Mouse (Mus musculus) layer of hippocampus, adult 11-12 months (tissue): ENCODE results near the gene Gm21812.
"Not testable (repeated sequence)": the region's sequence is repeated elsewhere in the genome, so short reads cannot be mapped to it uniquely, and the experiment has no call there.

ENCODE experiments used
- DNase-seq: peaks from one replicate; pipeline ENCODE4 v3.0.0; 2022; ENCODE audit warnings: low spot score

Gm21812 gene

DNA sequence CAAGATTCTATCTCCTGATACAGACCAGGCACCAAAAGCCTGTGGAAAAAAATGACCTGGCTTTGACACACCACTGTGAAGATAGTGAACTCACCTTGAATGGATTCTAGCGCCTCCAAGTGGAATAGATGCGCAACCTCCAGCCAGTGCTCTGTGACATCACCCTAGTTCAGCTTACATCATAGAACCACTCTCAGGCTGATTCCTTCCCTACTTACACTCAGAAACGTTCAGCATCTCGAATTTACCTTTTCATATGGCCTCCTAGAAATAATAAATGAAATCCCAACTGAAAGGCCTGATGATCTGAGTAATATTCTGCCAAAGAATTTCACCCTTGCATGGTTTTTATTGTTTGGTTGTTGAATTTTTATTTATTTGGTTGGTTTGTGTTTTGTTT lies at the start of gene Gm21812:
TSS of gene Gm21812 (minus strand) at position 101 of the 400 bp plus-strand sequence.
- DNase-seq = not testable (repeated sequence)
